Mouse (Mus musculus): ENCODE measurements around the gene G3bp2.
A peak's percentile ranks its signal among the peaks of the same experiment; 100 is the strongest.

G3bp2 gene

GRCm38 (mm10) chr5:92098351-92099109 is 15.0 kb upstream of the G3bp2 start:
- no peak for DNase-seq (ENCODE audit: low spot score in 2 of 2)

GRCm38 (mm10) chr5:92097779-92098178 is 14.3 kb upstream of the G3bp2 start:
- no peak for DNase-seq (ENCODE audit: low spot score in 2 of 2)

GRCm38 (mm10) chr5:92096786-92097185 is 13.3 kb upstream of the G3bp2 start:
- no peak for DNase-seq (ENCODE audit: low spot score in 2 of 2)

- DNase-seq (ENCODE audit: low spot score in 2 of 2): no peak
Measured at GRCm38 (mm10) chr5:92094062-92094415, 10.5 kb upstream of the G3bp2 start.

GRCm38 (mm10) chr5:92093263-92094061 is 9.9 kb upstream of the G3bp2 start:
- DNase-seq (ENCODE audit: low spot score in 2 of 2): no peak

- DNase-seq (ENCODE audit: low spot score in 2 of 2): no peak
Measured at GRCm38 (mm10) chr5:92087469-92087868, 4.0 kb upstream of the G3bp2 start.

GRCm38 (mm10) chr5:92085821-92086550 is 2.5 kb upstream of the G3bp2 start:
- DNase-seq (ENCODE audit: low spot score in 2 of 2): no peak

- DNase-seq (ENCODE audit: low spot score in 2 of 2): no peak
Measured at GRCm38 (mm10) chr5:92085246-92085645, 1.7 kb upstream of the G3bp2 start.

GRCm38 (mm10) chr5:92082821-92083401 is 608 bp downstream of the G3bp2 start:
- DNase-seq (ENCODE audit: low spot score in 2 of 2): peak; percentile 66 to 68

- DNase-seq (ENCODE audit: low spot score in 2 of 2): no peak
Measured at GRCm38 (mm10) chr5:92081326-92081725, 2.2 kb downstream of the G3bp2 start.

- no peak for DNase-seq (ENCODE audit: low spot score in 2 of 2)
Measured at GRCm38 (mm10) chr5:92080400-92080799, 3.1 kb downstream of the G3bp2 start.

- no peak for DNase-seq (ENCODE audit: low spot score in 2 of 2)
Measured at GRCm38 (mm10) chr5:92079304-92079703, 4.2 kb downstream of the G3bp2 start.

GRCm38 (mm10) chr5:92078751-92079150 is 4.8 kb downstream of the G3bp2 start:
- no peak for DNase-seq (ENCODE audit: low spot score in 2 of 2)

- no peak for DNase-seq (ENCODE audit: low spot score in 2 of 2)
Measured at GRCm38 (mm10) chr5:92076273-92076672, 7.2 kb downstream of the G3bp2 start.

GRCm38 (mm10) chr5:92074061-92074460 is 9.5 kb downstream of the G3bp2 start:
- DNase-seq (ENCODE audit: low spot score in 2 of 2): no peak

- DNase-seq (ENCODE audit: low spot score in 2 of 2): no peak
Measured at GRCm38 (mm10) chr5:92063192-92063591, 20.3 kb downstream of the G3bp2 start.

GRCm38 (mm10) chr5:92052866-92053265 is 30.7 kb downstream of the G3bp2 start:
- no peak for DNase-seq (ENCODE audit: low spot score in 2 of 2)

- DNase-seq (ENCODE audit: low spot score in 2 of 2): no peak
Measured at GRCm38 (mm10) chr5:92050419-92050818, 33.1 kb downstream of the G3bp2 start.

- no peak for DNase-seq (ENCODE audit: low spot score in 2 of 2)
Measured at GRCm38 (mm10) chr5:92043783-92044182, 39.7 kb downstream of the G3bp2 start, which contains the start of gene Cdkl2. Gene Cdkl2, minus strand, starts transcription at chr5:92043883.

GRCm38 (mm10) chr5:92042377-92043348 is 40.9 kb downstream of the G3bp2 start:
- peak; percentile 90 to 92 for DNase-seq (ENCODE audit: low spot score in 2 of 2)

GRCm38 (mm10) chr5:92019960-92020359 is 63.6 kb downstream of the G3bp2 start:
- no peak for DNase-seq (ENCODE audit: low spot score in 2 of 2)

Measured in urinary bladder, postnatal 4 days (tissue).